ENCODE assay signal across 9 mouse cellular contexts in genomic region chr2:119817047-119817446, GRCm38 (mm10). TPM values are rescaled to one million over a fixed set of nuclear protein-coding genes. Genes with fewer than 3 reads are reported as not detected.
A peak's percentile ranks its signal among the peaks of the same experiment; 100 is the strongest.
DNase-seq lines count a peak whose midpoint lies in the region; ATAC-seq and TF ChIP-seq lines count a peak whose summit lies in the region.
"Had no signal": no experiment of that assay in that cellular context is flagged by ENCODE, and none has a peak within 500 bp of the region (broad histone marks: within the 10 kb centered on the region; RNA-seq: fewer than 3 reads in every experiment).

No protein-coding gene starts in this region.

- H3K27me3 ChIP-seq in kidney, embryonic 15.5 days = no peaks in the 10 kb centered on the region
- H3K27me3 ChIP-seq in heart, embryonic 11.5 days (ENCODE audit: control insufficient read depth, insufficient read depth, low read length) = no peaks in the 10 kb centered on the region

- 89% methylated on average over 5 of the region's 5 CpGs for WGBS in kidney, embryonic 15.5 days
- WGBS in heart, embryonic 11.5 days (ENCODE audit: insufficient replicate concordance) = 84% methylated on average over 5 of the region's 5 CpGs

- TF ChIP-seq CTCF in layer of hippocampus, adult 2 months (conservative IDR thresholded peaks at IDR 0.05) = no peak
- TF ChIP-seq CTCF in brain, embryonic 14.5 days (IDR thresholded peaks at IDR 0.05; ENCODE audit: borderline replicate concordance, extremely low read depth, insufficient read depth, insufficient read length) = no peak

- no peak overlapping the region for H3K4me2 ChIP-seq in kidney, embryonic 15.5 days
- no peak overlapping the region for H3K4me2 ChIP-seq in heart, embryonic 11.5 days

- H3K27ac ChIP-seq in layer of hippocampus, adult 2 months = peak overlapping the region; percentile 77
- no peak overlapping the region for H3K27ac ChIP-seq in kidney, embryonic 15.5 days
- no peak overlapping the region for H3K27ac ChIP-seq in heart, embryonic 11.5 days (ENCODE audit: low read depth, low read length)
- H3K27ac ChIP-seq: heart, adult 2 months had no signal

- peak; percentile 59 to 79 for DNase-seq in layer of hippocampus, adult 2 months (ENCODE audit: low spot score in 2 of 2)
- DNase-seq in layer of hippocampus, adult 9-10 months (ENCODE audit: low spot score) = no peak
- peak; percentile 89 for DNase-seq in brain, embryonic 14.5 days (ENCODE audit: low read depth)
- peak; percentile 88 for DNase-seq in cerebellum, adult 9-11 months
- DNase-seq in lung, postnatal 36 days = peak; percentile 53
- no peak for DNase-seq in spleen, postnatal 10 days (ENCODE audit: low spot score in 2 of 2)

- peaks cover 7% of the 10 kb centered on the region; the same call in 1 of the 2 replicates for H3K4me1 ChIP-seq in kidney, embryonic 15.5 days
- no peaks in the 10 kb centered on the region for H3K4me1 ChIP-seq in heart, embryonic 11.5 days (ENCODE audit: control insufficient read depth, insufficient read depth, low read length)

- ATAC-seq in kidney, embryonic 15.5 days (replicated peaks; ENCODE audit: low FRiP score) = no peak
- ATAC-seq in heart, embryonic 11.5 days (replicated peaks; ENCODE audit: insufficient number of reproducible peaks, low FRiP score, low TSS enrichment) = no peak

- H3K9me3 ChIP-seq in kidney, embryonic 15.5 days (replicated peaks) = no peaks in the 10 kb centered on the region
- no peaks in the 10 kb centered on the region for H3K9me3 ChIP-seq in heart, embryonic 11.5 days (replicated peaks; ENCODE audit: control insufficient read depth, low read length)

- TF ChIP-seq POLR2A in brain, embryonic 14.5 days (IDR thresholded peaks at IDR 0.05; ENCODE audit: borderline replicate concordance, extremely low read depth, insufficient read depth, insufficient read length, poor library complexity, severe bottlenecking) = no peak

- no peak overlapping the region for H3K4me3 ChIP-seq in layer of hippocampus, adult 2 months
- H3K4me3 ChIP-seq in kidney, embryonic 15.5 days (replicated peaks) = no peak overlapping the region
- no peak overlapping the region for H3K4me3 ChIP-seq in heart, embryonic 11.5 days (ENCODE audit: low read depth, low read length)
- H3K4me3 ChIP-seq: heart, adult 2 months had no signal

- peaks cover 15% of the 10 kb centered on the region for H3K36me3 ChIP-seq in kidney, embryonic 15.5 days
- H3K36me3 ChIP-seq in heart, embryonic 11.5 days (ENCODE audit: control insufficient read depth, insufficient read depth, low read length) = no peaks in the 10 kb centered on the region

- no peak overlapping the region for H3K9ac ChIP-seq in kidney, embryonic 15.5 days
- no peak overlapping the region for H3K9ac ChIP-seq in heart, embryonic 11.5 days (ENCODE audit: low read depth, low read length)

RNA-seq across cellular contexts. Expression of gene Tyro3, which starts 19.5 kb away (rescaled TPM):
- total RNA-seq in layer of hippocampus, adult 2 months (2021) = 10 to 100 TPM; 75.5 to 80.8 TPM
- polyA plus RNA-seq in brain, embryonic 14.5 days (2012; rRNA removed) = 33.0 and 40.9 TPM in 2 replicates
- polyA plus RNA-seq in kidney, embryonic 15.5 days (2015; fragmentation: Nextera tagmentation; extraction: Ambion mirVana) = 12.3 and 13.0 TPM in 2 replicates
- 7.3 and 8.4 TPM in 2 replicates for polyA plus RNA-seq in heart, embryonic 11.5 days (2014; fragmentation: Nextera tagmentation; extraction: Ambion mirVana)

RNA-seq across cellular contexts. Expression of gene Rpap1, which starts 29.7 kb away (rescaled TPM):
- total RNA-seq in layer of hippocampus, adult 2 months (2021) = 10 to 100 TPM; 18.6 to 19.6 TPM
- 24.7 and 25.8 TPM in 2 replicates for polyA plus RNA-seq in brain, embryonic 14.5 days (2012; rRNA removed)
- 29.9 and 34.1 TPM in 2 replicates for polyA plus RNA-seq in kidney, embryonic 15.5 days (2015; fragmentation: Nextera tagmentation; extraction: Ambion mirVana)
- 16.2 and 17.4 TPM in 2 replicates for polyA plus RNA-seq in heart, embryonic 11.5 days (2014; fragmentation: Nextera tagmentation; extraction: Ambion mirVana)

RNA-seq across cellular contexts. Expression of gene Ltk, which starts 56.8 kb away (rescaled TPM):
- 10 to 100 TPM; 13.7 to 14.3 TPM for total RNA-seq in layer of hippocampus, adult 2 months (2021)
- polyA plus RNA-seq in brain, embryonic 14.5 days (2012; rRNA removed) = 3.3 and 3.8 TPM in 2 replicates
- polyA plus RNA-seq in kidney, embryonic 15.5 days (2015; fragmentation: Nextera tagmentation; extraction: Ambion mirVana) = 0.53 and 0.95 TPM in 2 replicates
- 0.07 TPM in 1 of 2 replicates, not detected in the other for polyA plus RNA-seq in heart, embryonic 11.5 days (2014; fragmentation: Nextera tagmentation; extraction: Ambion mirVana)
- total RNA-seq: heart, adult 2 months had no signal

Comparison
In these comparisons a context has a peak if more than half of its experiments do, and no peak if none do; other contexts are left out.
1. DNase-seq: peak in layer of hippocampus, adult 2 months (2 of 2), brain, embryonic 14.5 days (single experiment), cerebellum, adult 9-11 months (single experiment) and lung, postnatal 36 days (single experiment); none in layer of hippocampus, adult 9-10 months (single experiment) and spleen, postnatal 10 days (0 of 2).